Mouse (Mus musculus): ENCODE data around the gene Rftn2. TPM values are rescaled to one million over a fixed set of nuclear protein-coding genes. Genes with fewer than 3 reads are reported as not detected.

Gene Rftn2
- polyA plus RNA-seq, 1 experiment from 2014 or later, result 2.8 TPM

DNA sequence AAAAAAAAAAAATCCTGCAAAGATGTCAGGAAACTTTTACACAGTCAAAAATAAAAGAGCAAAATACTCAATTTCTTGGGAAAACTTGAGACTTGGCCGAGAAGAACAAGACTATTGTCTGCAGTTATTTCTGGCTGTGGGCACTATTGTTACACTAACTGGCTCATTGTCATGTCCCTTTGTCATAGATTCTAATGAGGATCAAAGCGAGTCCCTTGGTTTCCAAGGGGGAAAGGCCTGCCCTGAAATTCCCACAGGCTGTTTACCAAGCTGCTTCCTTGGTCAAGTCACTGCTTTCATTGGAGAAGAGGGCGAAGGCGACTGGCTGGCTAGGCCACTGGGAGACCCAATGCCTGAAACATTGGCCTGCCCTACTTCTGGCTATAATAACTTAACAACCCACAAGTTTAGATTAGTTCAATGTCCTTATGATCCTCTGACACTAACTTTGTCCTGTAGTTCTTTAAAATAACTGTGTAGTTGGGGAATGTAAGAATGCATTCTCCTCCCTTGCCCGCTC is 20.7 kb downstream of the Rftn2 start:
- DNase-seq (ENCODE audit: low spot score) (no peak), ATAC-seq (replicated peaks; ENCODE audit: low FRiP score) (no peak)

DNA sequence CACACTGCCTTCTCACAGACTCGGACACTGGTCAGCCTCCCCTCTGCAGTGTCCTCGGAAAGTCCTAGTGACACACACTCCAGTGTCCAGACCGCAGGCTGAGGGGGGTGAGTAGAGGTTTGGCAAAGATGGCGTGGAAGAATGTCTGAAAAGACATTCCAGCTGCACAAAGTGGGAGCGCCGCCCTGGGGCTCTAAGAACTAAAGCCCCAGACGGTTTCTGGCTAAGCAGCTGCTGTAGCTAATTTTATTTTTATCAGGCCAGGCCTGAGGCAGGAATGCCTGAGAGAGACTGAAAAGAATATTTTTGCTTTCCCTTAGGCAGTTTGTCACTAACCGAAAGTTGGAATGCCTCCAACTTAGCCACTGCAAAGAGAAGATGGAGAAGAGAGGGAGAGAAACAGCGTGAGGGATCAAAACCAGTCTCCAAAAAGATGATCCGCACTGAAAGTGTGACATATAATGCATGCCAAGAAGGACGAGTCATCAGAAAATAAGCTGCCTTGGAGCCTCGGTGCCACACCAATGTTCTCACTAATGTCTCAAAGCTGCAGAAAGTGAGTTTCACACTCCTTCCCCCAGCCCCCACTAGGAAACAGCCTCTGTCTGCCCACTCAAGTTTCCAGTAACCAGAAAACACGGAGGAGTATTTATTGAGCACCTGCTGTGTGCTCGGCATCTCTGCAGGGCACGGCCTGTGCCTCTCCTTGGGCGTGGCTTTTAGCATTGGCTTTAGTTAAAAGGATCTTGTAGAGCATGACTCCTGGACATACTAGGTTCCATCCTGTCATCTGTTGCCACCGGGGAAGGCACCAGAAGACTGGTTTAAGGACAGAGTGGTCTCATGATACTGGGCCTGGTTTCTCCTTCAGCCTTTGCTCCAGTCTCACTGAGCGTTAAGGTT is 24.5 kb downstream of the Rftn2 start:
- no peak for DNase-seq (ENCODE audit: low spot score)
- no peak overlapping the region for H3K9ac ChIP-seq (ENCODE audit: low read depth, low read length)
- no peak overlapping the region for H3K27ac ChIP-seq (ENCODE audit: low read depth, low read length)

More for the DNA sequence above, 20.7 kb downstream of the Rftn2 start:
- no peak overlapping the region for H3K4me3 ChIP-seq (ENCODE audit: low read depth, low read length)
- H3K27ac ChIP-seq (ENCODE audit: low read depth, low read length), result no peak overlapping the region
- whole genome bisulfite sequencing, result 77% methylated on average over 5 of the region's 5 CpGs
- H3K27me3 ChIP-seq (replicated peaks; ENCODE audit: control insufficient read depth, insufficient read depth, low read length), result no peaks in the 10 kb centered on the region
- no peak overlapping the region for H3K4me2 ChIP-seq
- no peak overlapping the region for H3K9ac ChIP-seq (ENCODE audit: low read depth, low read length)
- no peaks in the 10 kb centered on the region for H3K36me3 ChIP-seq (ENCODE audit: control insufficient read depth, insufficient read depth, low read length)
- peaks cover 5% of the 10 kb centered on the region for H3K4me1 ChIP-seq (replicated peaks; ENCODE audit: control insufficient read depth, insufficient read depth, low read length)
- no peaks in the 10 kb centered on the region for H3K9me3 ChIP-seq (ENCODE audit: control insufficient read depth, low read length)

DNA sequence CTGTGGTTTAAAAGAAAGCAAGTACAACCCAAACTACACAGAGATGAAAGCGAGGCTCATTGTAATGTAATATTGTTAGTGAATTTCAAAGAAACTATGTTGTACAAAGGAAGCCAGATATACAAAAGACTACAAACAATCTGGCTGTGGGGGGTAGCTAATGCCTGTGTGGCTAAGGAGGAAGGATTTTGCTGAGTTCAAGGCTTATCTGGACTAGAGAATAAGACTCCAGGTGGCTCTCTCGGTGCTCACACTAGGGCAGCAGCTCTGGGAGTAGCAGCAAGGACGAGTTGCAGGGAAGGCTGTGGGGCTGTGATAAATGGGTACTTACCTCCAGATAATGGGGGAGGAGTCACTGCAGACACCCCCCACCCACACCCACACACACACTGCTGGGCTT is 27.9 kb downstream of the Rftn2 start:
- Histone ChIP-seq H3K9me3 (ENCODE audit: control insufficient read depth, low read length) (no peaks in the 10 kb centered on the region), H3K4me3 (ENCODE audit: low read depth, low read length) (no peak overlapping the region), H3K4me2 (peak overlapping the region; percentile 21), H3K4me1 (replicated peaks; ENCODE audit: control insufficient read depth, insufficient read depth, low read length) (peaks cover 14% of the 10 kb centered on the region), H3K9ac (ENCODE audit: low read depth, low read length) (no peak overlapping the region), H3K27ac (ENCODE audit: low read depth, low read length) (no peak overlapping the region), H3K27me3 (replicated peaks; ENCODE audit: control insufficient read depth, insufficient read depth, low read length) (no peaks in the 10 kb centered on the region), H3K36me3 (ENCODE audit: control insufficient read depth, insufficient read depth, low read length) (no peaks in the 10 kb centered on the region)
- peak; percentile 97 for ATAC-seq (replicated peaks; ENCODE audit: low FRiP score)
- no peak for DNase-seq (ENCODE audit: low spot score)
- 24% methylated on average over 3 of the region's 3 CpGs for WGBS

More for the DNA sequence above, 24.5 kb downstream of the Rftn2 start:
- H3K4me3 ChIP-seq (ENCODE audit: low read depth, low read length), result no peak overlapping the region
- no peaks in the 10 kb centered on the region for H3K36me3 ChIP-seq (ENCODE audit: control insufficient read depth, insufficient read depth, low read length)
- 81% methylated on average over 18 of the region's 18 CpGs for WGBS
- no peaks in the 10 kb centered on the region for H3K9me3 ChIP-seq (ENCODE audit: control insufficient read depth, low read length)
- no peaks in the 10 kb centered on the region for H3K27me3 ChIP-seq (replicated peaks; ENCODE audit: control insufficient read depth, insufficient read depth, low read length)
- ATAC-seq (replicated peaks; ENCODE audit: low FRiP score), result no peak
- peaks cover 14% of the 10 kb centered on the region for H3K4me1 ChIP-seq (replicated peaks; ENCODE audit: control insufficient read depth, insufficient read depth, low read length)
- no peak overlapping the region for H3K4me2 ChIP-seq

DNA sequence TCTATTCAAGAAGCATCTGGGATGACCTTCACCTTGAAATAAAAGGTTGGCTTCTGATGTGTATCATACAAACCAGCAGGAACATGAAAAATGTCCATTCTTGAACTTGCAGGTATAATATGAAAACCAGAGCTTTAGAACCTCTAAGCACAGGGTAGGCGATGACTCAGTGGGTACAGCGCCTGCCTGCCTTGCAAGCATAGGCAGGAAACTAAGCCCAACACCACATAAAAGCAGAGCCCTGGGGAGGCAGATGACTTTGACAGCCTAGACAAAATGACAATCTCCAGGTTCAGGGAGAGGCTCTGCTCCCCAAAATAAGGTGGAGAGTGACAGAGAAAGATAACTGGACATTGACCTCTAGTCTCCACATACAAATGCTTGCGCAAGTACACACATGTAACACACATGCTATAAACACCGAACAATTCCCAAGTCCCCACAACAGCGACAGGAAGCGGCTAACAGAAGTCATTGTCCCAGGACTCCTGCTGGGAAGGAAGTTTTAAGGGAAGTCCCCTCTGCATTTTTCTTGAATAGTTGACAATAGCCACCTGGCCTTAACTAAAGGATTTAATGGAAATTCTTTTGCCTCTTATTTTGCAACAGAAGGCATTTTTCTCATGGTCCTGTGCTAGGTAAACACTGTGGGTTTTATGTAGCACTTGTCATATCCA is 30.1 kb downstream of the Rftn2 start:
- Histone ChIP-seq H3K4me1 (replicated peaks; ENCODE audit: control insufficient read depth, insufficient read depth, low read length) (peaks cover 14% of the 10 kb centered on the region), H3K36me3 (ENCODE audit: control insufficient read depth, insufficient read depth, low read length) (no peaks in the 10 kb centered on the region), H3K27me3 (replicated peaks; ENCODE audit: control insufficient read depth, insufficient read depth, low read length) (no peaks in the 10 kb centered on the region), H3K4me2 (no peak overlapping the region), H3K27ac (ENCODE audit: low read depth, low read length) (no peak overlapping the region), H3K4me3 (ENCODE audit: low read depth, low read length) (no peak overlapping the region), H3K9ac (ENCODE audit: low read depth, low read length) (no peak overlapping the region), H3K9me3 (ENCODE audit: control insufficient read depth, low read length) (no peaks in the 10 kb centered on the region)
- no peak for DNase-seq (ENCODE audit: low spot score)
- WGBS, result 56% methylated on average over 6 of the region's 6 CpGs
- ATAC-seq (replicated peaks; ENCODE audit: low FRiP score), result no peak

DNA sequence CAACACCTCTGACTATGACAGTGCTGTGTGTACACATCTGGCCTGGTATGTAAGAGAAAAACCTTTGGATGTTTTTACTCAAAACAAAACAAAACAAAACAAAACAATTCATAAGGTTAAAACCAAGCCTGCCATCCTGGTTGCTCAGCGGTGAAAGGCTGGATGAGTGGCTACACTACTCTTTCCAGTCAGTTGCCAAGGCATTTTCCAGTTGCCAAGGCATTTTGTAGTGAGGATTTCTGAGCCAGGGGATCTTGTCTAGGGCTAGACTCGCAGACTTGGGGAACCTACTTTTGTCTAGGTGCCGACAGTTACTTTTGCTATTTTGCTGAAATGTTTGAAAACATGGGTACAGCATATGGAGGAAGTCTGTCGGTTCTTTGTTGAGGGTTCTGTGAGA is 31.6 kb downstream of the Rftn2 start:
- no peaks in the 10 kb centered on the region for H3K27me3 ChIP-seq (replicated peaks; ENCODE audit: control insufficient read depth, insufficient read depth, low read length)
- no peaks in the 10 kb centered on the region for H3K9me3 ChIP-seq (ENCODE audit: control insufficient read depth, low read length)
- DNase-seq (ENCODE audit: low spot score) (no peak), ATAC-seq (replicated peaks; ENCODE audit: low FRiP score) (no peak)
- 75% methylated on average over 4 of the region's 4 CpGs for WGBS
- peaks cover 14% of the 10 kb centered on the region for H3K4me1 ChIP-seq (replicated peaks; ENCODE audit: control insufficient read depth, insufficient read depth, low read length)
- no peak overlapping the region for H3K9ac ChIP-seq (ENCODE audit: low read depth, low read length)
- no peak overlapping the region for H3K4me3 ChIP-seq (ENCODE audit: low read depth, low read length)
- no peak overlapping the region for H3K27ac ChIP-seq (ENCODE audit: low read depth, low read length)
- no peak overlapping the region for H3K4me2 ChIP-seq
- H3K36me3 ChIP-seq (ENCODE audit: control insufficient read depth, insufficient read depth, low read length), result no peaks in the 10 kb centered on the region

DNA sequence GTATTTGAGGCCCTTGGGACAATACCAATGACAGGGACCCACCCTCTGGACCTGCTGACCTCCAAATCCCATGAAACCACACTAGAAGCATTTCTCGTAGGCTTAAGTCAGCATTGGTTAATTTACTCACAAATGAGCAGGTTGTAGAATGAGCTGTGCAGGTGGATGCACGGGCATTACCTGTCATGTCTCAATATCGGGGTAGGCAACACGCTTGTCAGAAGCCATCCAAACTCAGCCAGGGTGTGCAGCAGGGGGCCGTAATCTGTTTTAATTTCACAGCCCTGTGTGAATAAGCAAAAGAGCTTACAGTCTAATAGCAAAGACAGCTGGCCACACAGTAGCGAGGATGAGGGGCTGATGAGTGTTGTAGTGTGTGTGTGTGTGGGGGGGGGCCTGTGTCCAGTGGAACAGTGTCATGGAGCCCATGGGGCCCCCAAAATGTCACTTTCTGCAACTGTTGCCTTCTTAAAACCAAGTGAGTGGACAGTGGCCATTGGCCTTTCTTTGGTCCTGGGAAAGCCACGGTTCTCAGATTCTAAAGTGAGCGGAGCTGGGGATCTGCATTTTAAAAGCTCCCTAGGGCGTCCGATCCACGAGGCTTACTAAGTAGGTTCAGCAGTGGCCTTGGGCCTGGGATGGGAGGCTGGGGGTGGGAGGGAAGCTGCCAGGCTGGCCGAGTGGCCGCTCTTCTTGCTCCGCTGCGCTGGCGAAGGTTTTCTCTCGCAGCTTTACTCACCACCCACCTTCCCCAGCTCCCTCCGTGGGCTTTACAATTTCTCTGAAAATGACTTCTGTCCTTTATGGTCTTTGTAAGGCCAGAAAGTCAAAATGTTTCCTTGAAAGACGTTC is 32.3 kb downstream of the Rftn2 start:
- Histone ChIP-seq H3K27me3 (replicated peaks; ENCODE audit: control insufficient read depth, insufficient read depth, low read length) (no peaks in the 10 kb centered on the region), H3K9ac (ENCODE audit: low read depth, low read length) (no peak overlapping the region), H3K4me2 (no peak overlapping the region), H3K4me1 (replicated peaks; ENCODE audit: control insufficient read depth, insufficient read depth, low read length) (peaks cover 13% of the 10 kb centered on the region), H3K36me3 (ENCODE audit: control insufficient read depth, insufficient read depth, low read length) (no peaks in the 10 kb centered on the region), H3K9me3 (ENCODE audit: control insufficient read depth, low read length) (no peaks in the 10 kb centered on the region), H3K27ac (ENCODE audit: low read depth, low read length) (no peak overlapping the region), H3K4me3 (ENCODE audit: low read depth, low read length) (no peak overlapping the region)
- whole genome bisulfite sequencing, result 69% methylated on average over 19 of the region's 19 CpGs
- no peak for DNase-seq (ENCODE audit: low spot score)
- ATAC-seq (replicated peaks; ENCODE audit: low FRiP score), result no peak

DNA sequence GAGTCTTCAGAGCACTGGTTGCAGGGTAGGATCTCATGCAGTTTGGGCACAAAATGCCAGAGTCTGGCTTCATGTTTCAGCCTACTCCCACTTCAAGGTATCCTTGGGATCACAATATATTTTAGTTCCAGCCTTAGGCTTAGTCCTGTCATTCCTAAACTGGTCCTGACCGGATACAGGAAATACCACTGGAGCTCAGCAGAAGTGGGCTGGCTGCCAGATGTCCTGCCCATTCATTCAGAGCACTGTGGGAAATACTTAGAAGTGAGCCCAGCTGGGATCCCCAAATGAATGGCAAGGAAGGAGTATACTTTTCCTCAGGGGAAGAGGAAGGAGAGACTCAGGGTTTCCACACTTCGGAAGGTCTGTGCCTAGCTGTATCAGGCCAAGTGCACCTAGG is 33.3 kb downstream of the Rftn2 start:
- Histone ChIP-seq H3K4me1 (replicated peaks; ENCODE audit: control insufficient read depth, insufficient read depth, low read length) (peaks cover 4% of the 10 kb centered on the region; the same call in 1 of the 2 replicates), H3K4me2 (no peak overlapping the region), H3K9me3 (ENCODE audit: control insufficient read depth, low read length) (no peaks in the 10 kb centered on the region), H3K4me3 (ENCODE audit: low read depth, low read length) (no peak overlapping the region), H3K36me3 (ENCODE audit: control insufficient read depth, insufficient read depth, low read length) (no peaks in the 10 kb centered on the region), H3K9ac (ENCODE audit: low read depth, low read length) (no peak overlapping the region), H3K27ac (ENCODE audit: low read depth, low read length) (no peak overlapping the region), H3K27me3 (replicated peaks; ENCODE audit: control insufficient read depth, insufficient read depth, low read length) (no peaks in the 10 kb centered on the region)
- ATAC-seq (replicated peaks; ENCODE audit: low FRiP score), result 0 out of 2 replicates have a peak, but pooled peaks have one; percentile 51
- WGBS, result 40% methylated on average over 2 of the region's 2 CpGs
- DNase-seq (ENCODE audit: low spot score), result no peak

DNA sequence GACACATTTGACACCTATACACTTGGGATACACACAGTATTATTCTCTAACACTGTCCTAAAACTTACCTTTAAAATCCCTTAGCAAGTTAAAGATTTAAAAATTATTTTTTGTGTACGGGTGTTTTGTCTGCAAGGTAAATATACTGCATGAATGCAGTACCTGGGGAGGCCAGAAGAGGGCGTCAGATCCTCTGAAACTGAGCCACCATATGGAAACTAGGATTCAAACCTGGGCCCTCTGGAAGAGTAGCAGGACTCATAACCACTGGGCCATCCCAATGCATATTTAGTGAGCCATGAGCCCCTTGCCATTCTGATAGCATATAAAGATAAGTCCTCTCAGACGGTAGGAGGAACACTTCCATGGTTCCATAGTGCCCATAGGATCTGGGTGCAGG is 33.8 kb downstream of the Rftn2 start:
- H3K9ac ChIP-seq (ENCODE audit: low read depth, low read length), result no peak overlapping the region
- ATAC-seq (replicated peaks; ENCODE audit: low FRiP score), result no peak
- 43% methylated on average over 3 of the region's 3 CpGs for WGBS

More for the DNA sequence above, 33.8 kb downstream of the Rftn2 start:
- DNase-seq (ENCODE audit: low spot score), result no peak
- Histone ChIP-seq H3K9me3 (ENCODE audit: control insufficient read depth, low read length) (no peaks in the 10 kb centered on the region), H3K27ac (ENCODE audit: low read depth, low read length) (no peak overlapping the region), H3K36me3 (ENCODE audit: control insufficient read depth, insufficient read depth, low read length) (no peaks in the 10 kb centered on the region), H3K27me3 (replicated peaks; ENCODE audit: control insufficient read depth, insufficient read depth, low read length) (no peaks in the 10 kb centered on the region), H3K4me3 (ENCODE audit: low read depth, low read length) (no peak overlapping the region), H3K4me2 (no peak overlapping the region), H3K4me1 (replicated peaks; ENCODE audit: control insufficient read depth, insufficient read depth, low read length) (no peaks in the 10 kb centered on the region)

All from liver, embryonic 11.5 days (tissue).